Mouse (Mus musculus) lung, adult 2 months (tissue): ENCODE data around the gene Dst.

Experiments
- CTCF ChIP-seq: fragments of 200-500 bp; IDR thresholded peaks from 2 replicates; pipeline ENCODE4 v1.5.1; 2011; ENCODE audit warnings: mild to moderate bottlenecking, low read length, control low read depth; ENCODE audit not compliant: insufficient read depth
- POLR2A ChIP-seq: fragments of 200-500 bp; IDR thresholded peaks from 2 replicates; pipeline ENCODE4 v1.6.1; 2011; ENCODE audit warnings: low read depth, mild to moderate bottlenecking, control low read depth, low read length, borderline replicate concordance; ENCODE audit errors: extremely low read depth

DNA sequence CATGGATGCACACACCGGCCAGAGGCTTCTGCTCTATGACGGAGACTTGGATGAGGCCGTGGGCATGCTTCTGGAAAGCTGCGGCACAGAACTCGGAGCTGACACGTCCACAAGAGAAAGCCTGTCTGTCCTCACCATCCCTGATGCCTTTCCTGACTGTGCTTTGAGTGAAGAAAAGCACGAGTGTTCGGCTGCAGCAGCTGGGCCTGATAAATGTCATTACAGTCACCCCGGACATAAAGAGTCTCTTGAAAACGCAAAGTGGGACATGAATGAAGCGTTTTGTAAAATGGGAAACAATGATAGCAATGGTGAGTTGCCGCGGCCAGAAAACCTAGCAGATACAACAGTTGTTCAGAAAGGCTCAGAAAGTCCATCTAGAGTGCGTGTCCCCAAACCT lies 281.3 kb downstream of the Dst start:
- TF ChIP-seq POLR2A (no peak), CTCF (no peak)
